Mouse (Mus musculus): ENCODE measurements around the gene Rnf10.

Gene Rnf10

GRCm38 (mm10) chr5:115194626-115195221 is 78.0 kb downstream of the Rnf10 start:
- no peak for DNase-seq (ENCODE audit: low spot score in 2 of 2)

- no peak for DNase-seq (ENCODE audit: low spot score in 2 of 2)
Measured at GRCm38 (mm10) chr5:115193669-115194625, 78.8 kb downstream of the Rnf10 start, which contains the start of gene Cabp1. Cabp1 (minus strand) TSS chr5:115194381.

GRCm38 (mm10) chr5:115193226-115193625 is 79.5 kb downstream of the Rnf10 start:
- DNase-seq (ENCODE audit: low spot score in 2 of 2), result peak; percentile 60 to 63

GRCm38 (mm10) chr5:115192828-115193195 is 79.9 kb downstream of the Rnf10 start:
- DNase-seq (ENCODE audit: low spot score in 2 of 2), result no peak

- DNase-seq (ENCODE audit: low spot score in 2 of 2), result no peak
Measured at GRCm38 (mm10) chr5:115191880-115192827, 80.5 kb downstream of the Rnf10 start.
